Mouse (Mus musculus) erythroblast, adult 5-6 weeks (primary cell): ENCODE measurements around the gene Cd69. TPM values are rescaled to one million over a fixed set of nuclear protein-coding genes. Genes with fewer than 3 reads are reported as not detected.

Experiments used
- ATAC-seq: replicated peaks from 2 replicates; pipeline ENCODE4 v1.8.0; 2016; ENCODE audit warnings: moderate number of reproducible peaks, mild to moderate bottlenecking, moderate TSS enrichment, inconsistent platforms; ENCODE audit not compliant: poor library complexity, low FRiP score, severe bottlenecking
- total RNA-seq, 2 experiments: library from RNA; stranded (forward) in 1 of 2; stranded (reverse) in 1 of 2; fragments of 150-400 nt in 1 of 2; fragments of 200-764, 138-1000 nt in 1 of 2; gene quantifications; 2 replicates each; pipeline versions ENCODE4 v1.2.3 to v1.2.4; 2015 to 2017; ENCODE audit warnings: low replicate concordance in 2 of 2

Cd69 gene
- total RNA-seq (2015; ENCODE audit: low replicate concordance) (4.2 and 17.3 TPM in 2 replicates), total RNA-seq (2017; ENCODE audit: low replicate concordance) (2.6 and 3.7 TPM in 2 replicates)

GRCm38 (mm10) chr6:129275220-129275619 lies at the start of gene Cd69:
Gene Cd69, minus strand, starts transcription at chr6:129275436.
- no peak for ATAC-seq

GRCm38 (mm10) chr6:129319331-129319730 lies 44.1 kb upstream of the Cd69 start:
- ATAC-seq = no peak

- ATAC-seq = no peak
These were observed 43.2 kb upstream of the Cd69 start for GRCm38 (mm10) chr6:129318395-129318794.

- no peak for ATAC-seq
These were observed 41.2 kb upstream of the Cd69 start for GRCm38 (mm10) chr6:129316463-129316862.

- ATAC-seq = no peak
These were observed 40.5 kb upstream of the Cd69 start for GRCm38 (mm10) chr6:129315698-129316097.

GRCm38 (mm10) chr6:129314655-129315168 lies 39.5 kb upstream of the Cd69 start:
- no peak for ATAC-seq

- no peak for ATAC-seq
These were observed 37.3 kb upstream of the Cd69 start for GRCm38 (mm10) chr6:129312499-129312898.

GRCm38 (mm10) chr6:129304180-129304579 lies 28.9 kb upstream of the Cd69 start:
- no peak for ATAC-seq

- no peak for ATAC-seq
These were observed 13.5 kb upstream of the Cd69 start for GRCm38 (mm10) chr6:129288708-129289107.

GRCm38 (mm10) chr6:129284384-129285104 lies 9.3 kb upstream of the Cd69 start:
- ATAC-seq = no peak

- no peak for ATAC-seq
These were observed 8.0 kb upstream of the Cd69 start for GRCm38 (mm10) chr6:129283271-129283670.

- ATAC-seq = no peak
These were observed 1.2 kb upstream of the Cd69 start for GRCm38 (mm10) chr6:129276483-129276882.

- ATAC-seq = no peak
These were observed 478 bp upstream of the Cd69 start for GRCm38 (mm10) chr6:129275624-129276203.

- no peak for ATAC-seq
These were observed 760 bp downstream of the Cd69 start for GRCm38 (mm10) chr6:129274476-129274875.

GRCm38 (mm10) chr6:129273662-129274061 lies 1.6 kb downstream of the Cd69 start:
- ATAC-seq = no peak

GRCm38 (mm10) chr6:129266438-129267022 lies 8.7 kb downstream of the Cd69 start:
- ATAC-seq = no peak

GRCm38 (mm10) chr6:129265821-129266220 lies 9.4 kb downstream of the Cd69 start:
- ATAC-seq = no peak

- no peak for ATAC-seq
These were observed 14.3 kb downstream of the Cd69 start for GRCm38 (mm10) chr6:129260940-129261339.

- no peak; the same call in 1 of the 2 replicates for ATAC-seq
These were observed 15.2 kb downstream of the Cd69 start for GRCm38 (mm10) chr6:129260034-129260433.

- ATAC-seq = no peak
These were observed 19.2 kb downstream of the Cd69 start for GRCm38 (mm10) chr6:129256018-129256417.
